Mouse (Mus musculus) heart, adult 2 months (tissue): ENCODE measurements around the gene Tmem160.

ENCODE experiments used
- CTCF ChIP-seq: fragments of 200-600 bp; IDR thresholded peaks from 2 replicates; pipeline ENCODE4 v1.8.1; 2022; ENCODE audit warnings: antibody characterized with exemption, mild to moderate bottlenecking, moderate library complexity
- EP300 ChIP-seq: fragments of 200-500 bp; IDR thresholded peaks from 2 replicates; pipeline ENCODE4 v1.6.1; 2011; ENCODE audit warnings: low read depth, low read length, control low read depth; ENCODE audit not compliant: insufficient read depth
- POLR2A ChIP-seq: fragments of 200-500 bp; IDR thresholded peaks from 2 replicates; pipeline ENCODE4 v1.6.1; 2011; ENCODE audit warnings: mild to moderate bottlenecking, low read depth, low read length, control low read depth; ENCODE audit not compliant: insufficient read depth

DNA sequence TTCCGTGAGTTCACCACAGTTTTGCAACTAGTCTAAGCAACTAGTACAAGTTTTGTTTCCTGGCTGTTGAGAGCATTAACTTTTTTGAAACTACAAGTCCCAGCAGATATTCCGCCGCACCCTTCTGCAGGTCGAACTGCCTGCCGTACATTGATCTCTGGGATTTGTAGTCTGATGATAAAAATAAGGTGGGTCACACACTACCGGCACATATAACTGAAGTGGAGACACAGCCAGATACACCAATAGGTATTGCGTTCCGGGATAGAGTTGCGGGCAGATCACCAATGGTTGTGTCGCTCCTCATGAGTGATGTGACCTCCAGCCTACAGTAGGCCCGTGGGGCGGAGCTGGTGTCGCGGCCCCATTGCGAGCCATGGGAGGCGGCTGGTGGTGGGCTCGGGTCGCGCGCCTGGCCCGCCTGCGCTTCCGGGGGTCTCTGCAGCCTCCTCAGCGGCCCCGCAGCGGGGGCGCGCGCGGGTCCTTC, at the start of gene Tmem160:
- TF ChIP-seq CTCF = no peak
- no peak for TF ChIP-seq POLR2A
- TF ChIP-seq EP300 = no peak
